Mouse (Mus musculus) hindbrain, embryonic 11.5 days (tissue): Measurements from ENCODE around the gene Dram1. TPM values are rescaled to one million over a fixed set of nuclear protein-coding genes. Genes with fewer than 3 reads are reported as not detected.

Source experiments
- ATAC-seq: fragments of 200-750 bp; cut with Nextera tagmentation; 2 replicates; pipeline ENCODE4 v1.8.0; 2017; ENCODE audit warnings: mild to moderate bottlenecking, moderate TSS enrichment, moderate library complexity; ENCODE audit not compliant: low FRiP score
- DNase-seq: peaks from one replicate; pipeline ENCODE4 v3.0.0-alpha.2; 2015; ENCODE audit warnings: low spot score
- H3K27ac ChIP-seq: fragments of 300-500 bp; sonication (generic); 2 replicates; pipeline ENCODE4 v1.5.1; 2014; ENCODE audit warnings: mild to moderate bottlenecking, low read depth, low read length
- H3K27me3 ChIP-seq: fragments of 300-500 bp; sonication (generic); 2 replicates; pipeline ENCODE4 v1.6.1; 2014; ENCODE audit warnings: mild to moderate bottlenecking, low read length, moderate library complexity, mixed read lengths; ENCODE audit not compliant: control insufficient read depth, insufficient read depth
- H3K36me3 ChIP-seq: fragments of 300-500 bp; sonication (generic); 2 replicates; pipeline ENCODE4 v1.6.1; 2014; ENCODE audit warnings: mild to moderate bottlenecking, low read length, moderate library complexity, mixed read lengths; ENCODE audit not compliant: control insufficient read depth, insufficient read depth
- H3K4me1 ChIP-seq: fragments of 300-500 bp; sonication (generic); replicated peaks from 2 replicates; pipeline ENCODE4 v1.6.1; 2014; ENCODE audit warnings: low read length, mixed read lengths; ENCODE audit not compliant: control insufficient read depth, insufficient read depth
- H3K4me2 ChIP-seq: fragments of 300-500 bp; sonication (generic); replicated peaks from 2 replicates; pipeline ENCODE4 v1.6.1; 2014; ENCODE audit warnings: mild to moderate bottlenecking, low read depth, low read length
- H3K4me3 ChIP-seq: fragments of 300-500 bp; sonication (generic); 2 replicates; pipeline ENCODE4 v1.5.1; 2014; ENCODE audit warnings: low read depth, low read length
- H3K9ac ChIP-seq: fragments of 300-500 bp; sonication (generic); 2 replicates; pipeline ENCODE4 v1.6.1; 2014; ENCODE audit warnings: low read depth, low read length
- H3K9me3 ChIP-seq: fragments of 300-500 bp; sonication (generic); 2 replicates; pipeline ENCODE4 v1.6.1; 2016; ENCODE audit warnings: low read length; ENCODE audit not compliant: control insufficient read depth
- WGBS: fragments of 180-500 bp; shearing (Covaris S2); extraction: QIAGEN DNeasy Blood & Tissue Kit; methylation state at CpG from one replicate; pipeline ENCODE4 v1.1.7; 2014; 5-methylcytosine and 5-hydroxymethylcytosine counted together
- polyA plus RNA-seq: library from polyadenylated mRNA; unstranded; fragments of >200 nt; fragmentation: Nextera tagmentation; extraction: Ambion mirVana; gene quantifications from 2 replicates; pipeline ENCODE4 v1.2.1, GENCODE M21; 2014

The Dram1 gene
- 0.59 and 1.0 TPM in 2 replicates for polyA plus RNA-seq

GRCm38 (mm10) chr10:88379013-88379885 is at the start of gene Dram1, which contains the start of gene Gnptab:
Gene Dram1 (minus strand): TSS chr10:88379080.
Gene Gnptab (plus strand): TSS chr10:88379132.
- peak; percentile 94 for DNase-seq
- Histone ChIP-seq H3K4me1 (no peaks in the 10 kb centered on the region), H3K4me2 (peak within 1 kb of the TSS; percentile 92), H3K9me3 (no peaks in the 10 kb centered on the region), H3K27me3 (no peaks in the 10 kb centered on the region), H3K36me3 (no peaks in the 10 kb centered on the region), H3K27ac (no peak within 1 kb of the TSS), H3K9ac (peak within 1 kb of the TSS; percentile 75), H3K4me3 (peak within 1 kb of the TSS; percentile 59)
- WGBS: under 1% methylated on average over 80 of the region's 87 CpGs
- ATAC-seq: peak; percentile 92

- H3K27me3 ChIP-seq: no peaks in the 10 kb centered on the region
- ATAC-seq (no peak), DNase-seq (no peak)
- no peak overlapping the region for H3K4me2 ChIP-seq
- H3K36me3 ChIP-seq: no peaks in the 10 kb centered on the region
- no peak overlapping the region for H3K9ac ChIP-seq
- no peaks in the 10 kb centered on the region for H3K4me1 ChIP-seq
- no peak overlapping the region for H3K27ac ChIP-seq
- 91% methylated on average over 6 of the region's 6 CpGs for whole genome bisulfite sequencing
- no peak overlapping the region for H3K4me3 ChIP-seq
- no peaks in the 10 kb centered on the region for H3K9me3 ChIP-seq
These were observed 49.1 kb upstream of the Dram1 start for GRCm38 (mm10) chr10:88427998-88428397.

GRCm38 (mm10) chr10:88426896-88427295 is 48.0 kb upstream of the Dram1 start:
- no peaks in the 10 kb centered on the region for H3K36me3 ChIP-seq
- H3K27ac ChIP-seq: no peak overlapping the region
- no peak overlapping the region for H3K4me2 ChIP-seq
- no peak for DNase-seq
- WGBS: 76% methylated on average over 5 of the region's 5 CpGs
- no peak overlapping the region for H3K4me3 ChIP-seq
- H3K27me3 ChIP-seq: no peaks in the 10 kb centered on the region
- no peaks in the 10 kb centered on the region for H3K4me1 ChIP-seq
- no peak overlapping the region for H3K9ac ChIP-seq
- no peaks in the 10 kb centered on the region for H3K9me3 ChIP-seq
- ATAC-seq: peak; percentile 54; the same call in 1 of the 2 replicates

- no peak overlapping the region for H3K9ac ChIP-seq
- H3K9me3 ChIP-seq: no peaks in the 10 kb centered on the region
- H3K4me3 ChIP-seq: no peak overlapping the region
- DNase-seq (peak; percentile 74), ATAC-seq (peak; percentile 81; the same call in 1 of the 2 replicates)
- H3K36me3 ChIP-seq: no peaks in the 10 kb centered on the region
- 90% methylated on average over 2 of the region's 2 CpGs for WGBS
- H3K4me1 ChIP-seq: no peaks in the 10 kb centered on the region
- no peaks in the 10 kb centered on the region for H3K27me3 ChIP-seq
- no peak overlapping the region for H3K27ac ChIP-seq
- H3K4me2 ChIP-seq: no peak overlapping the region
These were observed 47.4 kb upstream of the Dram1 start for GRCm38 (mm10) chr10:88426158-88426816.

- ATAC-seq (no peak), DNase-seq (no peak)
- 92% methylated on average over 19 of the region's 19 CpGs for WGBS
- H3K4me2 ChIP-seq: no peak overlapping the region
- no peaks in the 10 kb centered on the region for H3K27me3 ChIP-seq
- 0 out of 2 replicates have a peak, but pooled peaks cover 2% of the 10 kb centered on the region for H3K36me3 ChIP-seq
- no peaks in the 10 kb centered on the region for H3K9me3 ChIP-seq
- no peak overlapping the region for H3K9ac ChIP-seq
- no peak overlapping the region for H3K4me3 ChIP-seq
- no peak overlapping the region for H3K27ac ChIP-seq
- no peaks in the 10 kb centered on the region for H3K4me1 ChIP-seq
These were observed 42.0 kb upstream of the Dram1 start for GRCm38 (mm10) chr10:88420655-88421435.

- H3K36me3 ChIP-seq: 0 out of 2 replicates have a peak, but pooled peaks cover 2% of the 10 kb centered on the region
- no peak overlapping the region for H3K27ac ChIP-seq
- DNase-seq (no peak), ATAC-seq (no peak)
- H3K9ac ChIP-seq: no peak overlapping the region
- H3K9me3 ChIP-seq: no peaks in the 10 kb centered on the region
- H3K4me2 ChIP-seq: no peak overlapping the region
- H3K4me3 ChIP-seq: no peak overlapping the region
- no peaks in the 10 kb centered on the region for H3K27me3 ChIP-seq
- 78% methylated on average over 11 of the region's 11 CpGs for WGBS
- H3K4me1 ChIP-seq: no peaks in the 10 kb centered on the region
These were observed 41.3 kb upstream of the Dram1 start for GRCm38 (mm10) chr10:88420141-88420541.

GRCm38 (mm10) chr10:88417686-88418085 is 38.8 kb upstream of the Dram1 start:
- H3K27ac ChIP-seq: no peak overlapping the region
- 0 out of 2 replicates have a peak, but pooled peaks cover 2% of the 10 kb centered on the region for H3K36me3 ChIP-seq
- DNase-seq (no peak), ATAC-seq (no peak)
- 91% methylated on average over 5 of the region's 5 CpGs for WGBS
- H3K9me3 ChIP-seq: no peaks in the 10 kb centered on the region
- H3K27me3 ChIP-seq: no peaks in the 10 kb centered on the region
- no peak overlapping the region for H3K4me2 ChIP-seq
- H3K9ac ChIP-seq: no peak overlapping the region
- H3K4me1 ChIP-seq: no peaks in the 10 kb centered on the region
- H3K4me3 ChIP-seq: no peak overlapping the region

GRCm38 (mm10) chr10:88412290-88412995 is 33.6 kb upstream of the Dram1 start:
- no peaks in the 10 kb centered on the region for H3K27me3 ChIP-seq
- DNase-seq: no peak
- WGBS: 85% methylated on average over 17 of the region's 17 CpGs

More at GRCm38 (mm10) chr10:88412290-88412995, 33.6 kb upstream of the Dram1 start:
- H3K4me1 ChIP-seq: no peaks in the 10 kb centered on the region
- H3K4me3 ChIP-seq: no peak overlapping the region
- H3K9ac ChIP-seq: no peak overlapping the region
- H3K27ac ChIP-seq: no peak overlapping the region
- H3K36me3 ChIP-seq: no peaks in the 10 kb centered on the region
- H3K9me3 ChIP-seq: no peaks in the 10 kb centered on the region
- no peak overlapping the region for H3K4me2 ChIP-seq
- no peak for ATAC-seq
